Mouse (Mus musculus): ENCODE measurements around the gene Fsd1l. TPM values are rescaled to one million over a fixed set of nuclear protein-coding genes. Genes with fewer than 3 reads are reported as not detected.

The Fsd1l gene
- total and polyA plus RNA-seq, 3 experiments, result not detected

GRCm38 (mm10) chr4:53749831-53750230 lies 118.6 kb downstream of the Fsd1l start:
- no peaks in the 10 kb centered on the region for H3K79me2 ChIP-seq (ENCODE audit: control insufficient read depth, insufficient read depth, low read length, poor library complexity)
- H3K9me3 ChIP-seq (replicated peaks; ENCODE audit: insufficient read depth, low read length), result no peaks in the 10 kb centered on the region
- no peak for DNase-seq (ENCODE audit: low read depth, low spot score)
- no peak overlapping the region for H3K27ac ChIP-seq (ENCODE audit: control insufficient read depth, low read depth, low read length)
- no peak overlapping the region for H3K9ac ChIP-seq (ENCODE audit: control insufficient read depth, low read depth, low read length, poor library complexity, severe bottlenecking)
- TF ChIP-seq BHLHE40 (IDR thresholded peaks at IDR 0.05; ENCODE audit: borderline replicate concordance, low read depth, low read length) (no peak), ELF1 (IDR thresholded peaks at IDR 0.05; ENCODE audit: low read depth, low read length) (no peak), USF1 (IDR thresholded peaks at IDR 0.05; ENCODE audit: low read depth, low read length) (no peak), MYC (IDR thresholded peaks at IDR 0.05; ENCODE audit: low read depth, low read length) (no peak), MEF2A (IDR thresholded peaks at IDR 0.05; ENCODE audit: extremely low read depth, insufficient replicate concordance, low read depth, low read length, poor library complexity, severe bottlenecking) (no peak), MXI1 (IDR thresholded peaks at IDR 0.05; ENCODE audit: low read depth, low read length) (no peak), POLR2AphosphoS2 (IDR thresholded peaks at IDR 0.05; ENCODE audit: low read length) (no peak), NRF1 (IDR thresholded peaks at IDR 0.05; ENCODE audit: insufficient read depth, low read depth, low read length, poor library complexity, severe bottlenecking) (no peak), MAX (IDR thresholded peaks at IDR 0.05; ENCODE audit: low read length) (no peak), MYB (IDR thresholded peaks at IDR 0.05; ENCODE audit: low read depth, low read length) (no peak), ZNF384 (IDR thresholded peaks at IDR 0.05; ENCODE audit: low read depth, low read length) (no peak), ZMIZ1 (IDR thresholded peaks at IDR 0.05; ENCODE audit: low read depth, low read length) (no peak), POLR2AphosphoS5 (IDR thresholded peaks at IDR 0.05; ENCODE audit: borderline replicate concordance, low read depth, low read length) (no peak), SMC3 (IDR thresholded peaks at IDR 0.05; ENCODE audit: low read depth, low read length) (no peak), USF2 (IDR thresholded peaks at IDR 0.05; ENCODE audit: borderline replicate concordance in 1 of 2, insufficient read depth in 1 of 2, low read depth in 1 of 2, low read length in 2 of 2) (no peak), MAFK (IDR thresholded peaks at IDR 0.05; ENCODE audit: borderline replicate concordance, low read depth, low read length) (no peak), E2F4 (IDR thresholded peaks at IDR 0.05; ENCODE audit: borderline replicate concordance, low read depth, low read length) (no peak), CTCF (IDR thresholded peaks at IDR 0.05 in 2 of 3, conservative IDR thresholded peaks at IDR 0.05 in 1 of 3; ENCODE audit: control insufficient read depth in 1 of 3, insufficient read depth in 1 of 3, low read depth in 2 of 3, low read length in 3 of 3, poor library complexity in 1 of 3, severe bottlenecking in 1 of 3) (no peak), CHD1 (IDR thresholded peaks at IDR 0.05; ENCODE audit: low read depth, low read length) (no peak), TCF12 (IDR thresholded peaks at IDR 0.05; ENCODE audit: low read depth, low read length) (no peak)
- peaks cover 0 to 8% of the 10 kb centered on the region in 2 experiments; a peak in 2 of 4 replicates for H3K36me3 ChIP-seq (ENCODE audit: control insufficient read depth in 1 of 2, insufficient read depth in 2 of 2, low read length in 2 of 2)
- H3K27me3 ChIP-seq (ENCODE audit: control insufficient read depth in 1 of 2, insufficient read depth in 2 of 2, low read length in 2 of 2), result no peaks in the 10 kb centered on the region
- H3K4me1 ChIP-seq (ENCODE audit: control insufficient read depth in 1 of 2, insufficient read depth in 2 of 2, low read length in 2 of 2), result no peaks in the 10 kb centered on the region
- H3K4me3 ChIP-seq (ENCODE audit: control insufficient read depth in 1 of 2, insufficient read depth in 1 of 2, low read depth in 2 of 2, low read length in 2 of 2), result no peak overlapping the region

Measured in MEL (cell line).